Mouse (Mus musculus): ENCODE measurements around the gene Pde3b. TPM values are rescaled to one million over a fixed set of nuclear protein-coding genes. Genes with fewer than 3 reads are reported as not detected.
A peak's percentile ranks its signal among the peaks of the same experiment; 100 is the strongest.
"Not testable (repeated sequence)": the region's sequence is repeated elsewhere in the genome, so short reads cannot be mapped to it uniquely, and the experiment has no call there.

Gene Pde3b
- polyA plus RNA-seq (2012; rRNA removed), result 1.9 and 2.4 TPM in 2 replicates
- polyA plus RNA-seq (2014; fragmentation: Nextera tagmentation; extraction: Ambion mirVana), result 2.5 and 2.8 TPM in 2 replicates

DNA sequence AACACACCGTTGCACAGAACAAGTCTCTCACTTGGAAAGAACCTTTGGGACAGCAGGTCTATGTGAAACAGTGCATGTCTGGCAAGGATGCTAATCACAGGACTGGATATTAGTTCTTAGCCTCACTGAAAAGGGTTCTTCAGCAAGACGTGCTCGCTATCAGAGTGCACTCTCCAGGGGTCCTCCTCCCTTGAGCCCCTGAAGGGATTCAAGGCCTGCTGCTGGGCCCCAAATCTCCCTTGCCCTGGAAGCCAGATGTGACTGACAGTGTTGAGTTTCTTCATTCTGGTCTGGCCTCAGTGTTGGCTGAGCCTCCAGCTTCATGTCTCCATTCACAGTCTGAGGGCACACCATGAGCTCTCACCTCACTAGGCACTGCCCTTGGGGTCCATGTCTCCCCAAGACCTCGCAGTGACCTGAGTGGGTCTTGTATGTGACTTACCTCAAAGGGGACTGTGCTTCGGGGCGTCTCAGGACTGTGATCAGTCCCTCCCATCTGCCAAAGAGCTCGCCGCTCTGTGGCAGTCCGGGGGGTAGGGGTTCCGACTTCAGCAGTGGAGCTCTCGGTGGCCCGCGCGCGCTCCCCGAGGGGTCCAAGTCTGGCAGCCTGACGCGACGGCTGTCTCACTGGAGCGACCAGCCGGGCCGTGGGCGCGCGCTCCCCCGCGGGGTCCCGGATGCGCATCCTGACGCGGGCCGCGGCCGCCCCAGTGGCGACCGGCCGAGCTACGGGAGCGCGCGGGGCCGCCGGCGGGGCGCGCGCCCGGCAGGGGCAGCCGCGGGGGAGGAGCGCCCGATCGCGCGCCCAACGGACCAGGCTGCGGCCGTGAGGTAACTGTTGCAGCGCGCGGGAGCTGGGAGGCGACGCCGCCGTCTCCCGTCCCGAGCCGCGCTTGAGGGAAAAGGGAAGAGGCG lies at the start of gene Pde3b:
Gene Pde3b, plus strand, starts transcription at position 861 of the 915 bp plus-strand sequence.
- Histone ChIP-seq H3K27ac (no peak within 1 kb of the TSS), H3K27me3 (ENCODE audit: control insufficient read depth, insufficient read depth, low read length) (peaks cover 9% of the 10 kb centered on the region), H3K36me3 (replicated peaks; ENCODE audit: control insufficient read depth, insufficient read depth, low read depth) (no peaks in the 10 kb centered on the region), H3K4me1 (replicated peaks; ENCODE audit: control insufficient read depth in 2 of 2, insufficient read depth in 2 of 2, low read length in 1 of 2) (peaks cover 2 to 4% of the 10 kb centered on the region in 2 experiments; a peak in 2 of 4 replicates), H3K4me2 (ENCODE audit: low read depth) (peak within 1 kb of the TSS; percentile 90), H3K4me3 (ENCODE audit: insufficient read depth in 1 of 2, low read depth in 2 of 2, low read length in 2 of 2) (peak within 1 kb of the TSS; percentile 51 to 75), H3K9ac (replicated peaks) (peak within 1 kb of the TSS; percentile 63), H3K9me3 (ENCODE audit: control insufficient read depth, low read length) (no peaks in the 10 kb centered on the region)
- TF ChIP-seq EP300 (IDR thresholded peaks at IDR 0.05; ENCODE audit: low read depth), result no peak
- no peak for TF ChIP-seq CTCF (IDR thresholded peaks at IDR 0.05; ENCODE audit: low read depth)
- ATAC-seq (ENCODE audit: insufficient read depth) (peak; percentile 87), DNase-seq (ENCODE audit: low read depth in 3 of 3, low spot score in 3 of 3) (peak in 2 of 3 experiments; percentile 33 to 41)
- 3% methylated on average over 45 of the region's 70 CpGs for WGBS (ENCODE audit: insufficient replicate concordance)

DNA sequence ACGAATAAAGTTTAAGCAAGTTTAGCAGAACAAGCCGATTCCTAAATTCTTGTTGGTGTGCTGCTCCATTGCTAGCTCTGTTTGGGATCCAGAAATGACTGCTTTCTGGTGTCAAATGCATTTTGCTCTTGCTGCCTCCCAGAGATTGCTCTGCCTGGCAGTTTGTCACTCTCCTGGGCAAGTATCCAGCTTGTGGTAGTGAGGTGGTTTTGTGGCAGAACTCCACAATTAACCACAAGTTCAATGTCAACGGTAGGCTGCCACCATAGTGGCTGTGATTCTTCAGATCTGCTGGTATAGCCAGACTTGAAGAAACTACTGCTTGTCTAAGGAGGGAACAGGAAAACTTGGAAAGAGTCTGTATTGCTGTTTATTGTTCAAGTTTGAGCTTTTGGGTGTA lies 13.0 kb upstream of the Pde3b start:
- WGBS (ENCODE audit: insufficient replicate concordance), result 53% methylated on average over 3 of the region's 3 CpGs
- no peaks in the 10 kb centered on the region for H3K27me3 ChIP-seq (ENCODE audit: control insufficient read depth, insufficient read depth, low read length)
- no peak overlapping the region for H3K4me3 ChIP-seq (ENCODE audit: insufficient read depth in 1 of 2, low read depth in 2 of 2, low read length in 2 of 2)
- TF ChIP-seq CTCF (IDR thresholded peaks at IDR 0.05; ENCODE audit: low read depth), result no peak
- TF ChIP-seq EP300 (IDR thresholded peaks at IDR 0.05; ENCODE audit: low read depth), result no peak
- no peak overlapping the region for H3K9ac ChIP-seq (replicated peaks)
- ATAC-seq (ENCODE audit: insufficient read depth) (no peak), DNase-seq (ENCODE audit: low read depth in 3 of 3, low spot score in 3 of 3) (no peak)
- no peaks in the 10 kb centered on the region for H3K36me3 ChIP-seq (replicated peaks; ENCODE audit: control insufficient read depth, insufficient read depth, low read depth)
- no peaks in the 10 kb centered on the region for H3K9me3 ChIP-seq (ENCODE audit: control insufficient read depth, low read length)
- H3K4me1 ChIP-seq (replicated peaks; ENCODE audit: control insufficient read depth in 2 of 2, insufficient read depth in 2 of 2, low read length in 1 of 2), result no peaks in the 10 kb centered on the region
- no peak overlapping the region for H3K27ac ChIP-seq
- H3K4me2 ChIP-seq (ENCODE audit: low read depth), result no peak overlapping the region

GRCm38 (mm10) chr7:114415336-114416020 lies 397 bp downstream of the Pde3b start:
- H3K9ac ChIP-seq (replicated peaks), result peak overlapping the region; percentile 63
- H3K27me3 ChIP-seq (ENCODE audit: control insufficient read depth, insufficient read depth, low read length), result peaks cover 9% of the 10 kb centered on the region
- TF ChIP-seq CTCF (IDR thresholded peaks at IDR 0.05; ENCODE audit: low read depth), result no peak
- no peak for TF ChIP-seq EP300 (IDR thresholded peaks at IDR 0.05; ENCODE audit: low read depth)
- DNase-seq (ENCODE audit: low read depth in 3 of 3, low spot score in 3 of 3) (no peak), ATAC-seq (ENCODE audit: insufficient read depth) (peak; percentile 60)
- H3K4me3 ChIP-seq (ENCODE audit: insufficient read depth in 1 of 2, low read depth in 2 of 2, low read length in 2 of 2), result peak overlapping the region; percentile 51 to 75
- peak overlapping the region; percentile 90 for H3K4me2 ChIP-seq (ENCODE audit: low read depth)
- H3K27ac ChIP-seq, result no peak overlapping the region
- no peaks in the 10 kb centered on the region for H3K36me3 ChIP-seq (replicated peaks; ENCODE audit: control insufficient read depth, insufficient read depth, low read depth)
- H3K4me1 ChIP-seq (replicated peaks; ENCODE audit: control insufficient read depth in 2 of 2, insufficient read depth in 2 of 2, low read length in 1 of 2), result peaks cover 2 to 4% of the 10 kb centered on the region in 2 experiments; a peak in 2 of 4 replicates
- H3K9me3 ChIP-seq (ENCODE audit: control insufficient read depth, low read length), result no peaks in the 10 kb centered on the region
- WGBS (ENCODE audit: insufficient replicate concordance), result under 1% methylated on average over 103 of the region's 103 CpGs

DNA sequence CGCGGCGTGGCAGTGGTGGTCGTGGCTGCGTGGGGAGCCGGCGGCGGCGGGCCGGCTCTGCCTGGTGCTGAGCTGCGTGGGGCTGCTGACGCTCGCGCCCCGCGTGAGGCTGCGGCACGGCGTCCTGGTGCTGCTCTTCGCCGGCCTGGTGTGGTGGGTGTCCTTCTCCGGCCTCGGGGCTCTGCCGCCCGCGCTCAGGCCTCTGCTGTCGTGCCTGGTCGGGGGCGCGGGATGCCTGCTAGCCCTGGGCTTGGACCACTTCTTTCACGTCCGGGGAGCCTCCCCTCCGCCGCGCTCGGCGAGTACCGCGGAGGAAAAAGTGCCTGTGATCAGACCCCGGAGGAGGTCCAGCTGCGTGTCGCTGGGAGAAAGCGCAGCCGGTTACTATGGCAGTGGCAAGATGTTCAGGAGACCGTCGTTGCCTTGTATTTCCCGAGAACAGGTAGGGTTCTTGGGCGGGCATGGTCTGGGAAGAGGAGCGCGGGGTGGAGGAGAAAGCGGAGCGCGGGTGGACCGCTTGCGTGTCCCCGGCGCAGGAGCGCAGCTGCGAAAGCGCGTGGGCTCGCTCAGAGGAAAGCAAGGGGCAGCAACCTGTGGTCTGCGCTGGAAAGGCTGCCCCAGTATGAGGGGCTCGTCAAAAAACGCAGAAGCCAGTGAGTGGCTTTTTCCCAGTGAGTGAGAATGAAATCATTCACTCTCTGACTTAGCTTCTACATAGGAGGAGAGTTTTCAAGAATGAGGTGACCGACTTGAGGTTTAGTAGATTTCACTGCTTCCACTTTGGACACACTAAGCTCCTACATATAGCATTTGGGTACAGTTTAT lies 1.2 kb downstream of the Pde3b start:
- TF ChIP-seq CTCF (IDR thresholded peaks at IDR 0.05; ENCODE audit: low read depth) (no peak), EP300 (IDR thresholded peaks at IDR 0.05; ENCODE audit: low read depth) (no peak)

GRCm38 (mm10) chr7:114419331-114419730 lies 4.2 kb downstream of the Pde3b start:
- not testable (repeated sequence) for H3K9ac ChIP-seq (replicated peaks); H3K27me3 ChIP-seq (ENCODE audit: control insufficient read depth, insufficient read depth, low read length); DNase-seq (ENCODE audit: low read depth in 3 of 3, low spot score in 3 of 3); H3K4me3 ChIP-seq (ENCODE audit: insufficient read depth in 1 of 2, low read depth in 2 of 2, low read length in 2 of 2); H3K36me3 ChIP-seq (replicated peaks; ENCODE audit: control insufficient read depth, insufficient read depth, low read depth); ATAC-seq (ENCODE audit: insufficient read depth); H3K9me3 ChIP-seq (ENCODE audit: control insufficient read depth, low read length); H3K4me2 ChIP-seq (ENCODE audit: low read depth); H3K27ac ChIP-seq; H3K4me1 ChIP-seq (replicated peaks; ENCODE audit: control insufficient read depth in 2 of 2, insufficient read depth in 2 of 2, low read length in 1 of 2)
- 50% methylated on average over 3 of the region's 3 CpGs for WGBS (ENCODE audit: insufficient replicate concordance)

More for the DNA sequence above, 1.2 kb downstream of the Pde3b start:
- Histone ChIP-seq H3K36me3 (replicated peaks; ENCODE audit: control insufficient read depth, insufficient read depth, low read depth) (no peaks in the 10 kb centered on the region), H3K27ac (no peak overlapping the region), H3K4me3 (ENCODE audit: insufficient read depth in 1 of 2, low read depth in 2 of 2, low read length in 2 of 2) (peak overlapping the region; percentile 51 to 75), H3K4me1 (replicated peaks; ENCODE audit: control insufficient read depth in 2 of 2, insufficient read depth in 2 of 2, low read length in 1 of 2) (peaks cover 2 to 6% of the 10 kb centered on the region in 2 experiments; a peak in 2 of 4 replicates), H3K27me3 (ENCODE audit: control insufficient read depth, insufficient read depth, low read length) (peaks cover 9% of the 10 kb centered on the region), H3K9ac (replicated peaks) (peak overlapping the region; percentile 51), H3K9me3 (ENCODE audit: control insufficient read depth, low read length) (no peaks in the 10 kb centered on the region), H3K4me2 (ENCODE audit: low read depth) (peak overlapping the region; percentile 90)
- WGBS (ENCODE audit: insufficient replicate concordance), result under 1% methylated on average over 61 of the region's 66 CpGs
- DNase-seq (ENCODE audit: low read depth in 3 of 3, low spot score in 3 of 3) (no peak), ATAC-seq (ENCODE audit: insufficient read depth) (peak; percentile 16; the same call in 1 of the 2 replicates)

Measured in liver, embryonic 14.5 days (tissue).